Mouse (Mus musculus) brain, embryonic 18.5 days (tissue): ENCODE measurements around the gene Prox1.

Source experiments
- DNase-seq: peaks from one replicate; pipeline ENCODE4 v3.0.0-alpha.2; 2012; ENCODE audit warnings: low read depth, low spot score

The Prox1 gene

GRCm38 (mm10) chr1:190085703-190086102 lies 84.8 kb downstream of the Prox1 start:
- no peak for DNase-seq

DNA sequence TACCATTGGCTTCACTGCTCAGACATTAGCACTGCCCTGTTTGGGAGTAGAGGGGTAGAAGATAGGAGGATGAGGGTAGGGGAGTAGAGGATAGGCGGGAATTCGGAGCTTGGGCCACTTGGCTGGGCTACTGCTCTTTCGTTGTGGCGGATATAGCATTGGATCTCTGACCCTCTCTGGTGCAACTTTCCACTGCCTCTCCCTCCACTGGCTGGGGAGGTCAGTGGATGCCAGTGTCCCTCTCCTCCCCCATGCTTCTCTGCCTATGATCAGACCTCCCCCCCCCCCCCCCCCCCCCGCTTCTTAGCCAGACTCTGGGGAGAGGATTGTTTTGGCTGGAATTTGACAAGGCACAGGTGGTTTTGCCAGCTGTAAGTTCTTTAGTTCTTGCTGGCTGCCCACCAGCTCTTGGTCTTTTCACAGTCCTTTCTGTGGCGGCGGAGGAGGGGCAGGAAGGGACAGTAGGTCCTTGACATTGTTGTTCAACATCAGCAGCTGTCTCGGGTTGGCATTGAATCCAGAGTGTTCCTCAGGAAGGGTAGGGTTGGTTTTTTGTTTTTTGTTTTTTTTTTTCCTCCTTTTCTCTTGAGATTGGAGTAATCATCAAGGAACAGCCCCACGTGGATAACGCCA lies 90.8 kb downstream of the Prox1 start:
- DNase-seq: no peak

DNA sequence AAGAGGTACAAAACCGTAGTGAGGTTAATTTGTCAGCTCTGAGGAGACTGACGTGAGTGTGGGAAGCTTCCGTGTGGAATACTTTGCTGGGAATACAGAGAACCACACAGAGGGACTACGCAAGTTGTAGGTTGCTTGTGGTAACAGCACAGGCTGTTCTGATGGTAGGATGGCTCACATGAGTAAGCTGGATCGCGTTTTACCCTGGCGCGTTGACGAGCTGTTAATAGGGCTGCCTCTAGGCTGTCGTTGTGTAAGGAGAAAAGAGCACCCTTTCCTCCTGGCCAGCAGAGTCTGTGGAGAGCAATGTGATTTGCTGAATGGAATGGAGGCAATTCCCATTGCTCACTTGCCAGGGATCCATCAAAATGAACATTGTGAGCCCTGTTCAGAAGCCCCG lies 93.9 kb downstream of the Prox1 start:
- DNase-seq: no peak
